Mouse (Mus musculus): ENCODE results near the gene Hk2.
"Not testable (repeated sequence)": the region's sequence is repeated elsewhere in the genome, so short reads cannot be mapped to it uniquely, and the experiment has no call there.

The Hk2 gene

GRCm38 (mm10) chr6:82689474-82689873, 84.8 kb downstream of the Hk2 start:
- DNase-seq (ENCODE audit: low spot score) = no peak

- DNase-seq (ENCODE audit: low spot score) = not testable (repeated sequence)
Observed at GRCm38 (mm10) chr6:82688586-82688985, 85.7 kb downstream of the Hk2 start.

- no peak for DNase-seq (ENCODE audit: low spot score)
Observed at GRCm38 (mm10) chr6:82684136-82684535, 90.1 kb downstream of the Hk2 start.

DNA sequence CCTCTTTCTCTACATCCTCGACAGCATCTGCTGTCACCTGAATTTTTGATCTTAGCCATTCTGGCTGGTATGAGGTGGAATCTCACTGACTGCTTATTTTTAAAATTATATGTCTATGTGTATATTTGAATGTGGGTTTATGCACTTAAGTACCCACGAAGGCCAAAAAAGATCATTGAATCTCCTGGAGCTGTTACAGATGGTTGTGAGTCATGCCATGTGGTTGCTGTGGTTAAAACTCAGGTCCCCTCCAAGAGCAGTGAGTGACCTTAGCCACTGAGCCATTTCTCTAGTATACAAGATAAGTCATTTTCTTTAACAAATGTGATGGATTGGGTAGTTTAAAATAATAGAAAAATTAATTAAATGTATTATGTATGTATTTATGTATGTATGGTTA, 95.0 kb downstream of the Hk2 start:
- not testable (repeated sequence) for DNase-seq (ENCODE audit: low spot score)

GRCm38 (mm10) chr6:82677629-82678028, 96.6 kb downstream of the Hk2 start:
- not testable (repeated sequence) for DNase-seq (ENCODE audit: low spot score)
